Mouse (Mus musculus): ENCODE data around the gene Mon1b.

DNA sequence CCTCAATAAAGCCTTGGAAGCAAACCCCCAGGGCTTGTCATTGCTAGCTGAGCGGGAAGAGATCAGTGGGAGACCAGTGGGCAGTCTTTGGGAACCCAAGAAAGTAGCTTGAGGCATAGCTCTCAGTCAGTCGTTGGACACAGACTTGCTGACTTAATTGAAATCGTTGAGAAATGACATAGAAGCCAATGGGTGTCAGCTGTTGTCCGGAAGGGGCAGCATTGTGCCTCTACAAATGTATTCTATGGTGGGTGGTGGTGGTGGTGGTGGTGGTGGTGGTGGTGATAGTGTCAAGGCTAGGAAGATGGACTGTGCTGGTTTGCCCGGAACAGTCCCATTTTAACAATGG lies 867 bp downstream of the Mon1b start:
- TF ChIP-seq CTCF (conservative IDR thresholded peaks at IDR 0.05; ENCODE audit: low read length) (no peak), NANOG (IDR thresholded peaks at IDR 0.05; ENCODE audit: borderline replicate concordance, low read length) (no peak)

Data from E14TG2a.4 (cell line).